Comparison of ENCODE assay signal across 8 mouse cellular contexts in the genomic region with DNA sequence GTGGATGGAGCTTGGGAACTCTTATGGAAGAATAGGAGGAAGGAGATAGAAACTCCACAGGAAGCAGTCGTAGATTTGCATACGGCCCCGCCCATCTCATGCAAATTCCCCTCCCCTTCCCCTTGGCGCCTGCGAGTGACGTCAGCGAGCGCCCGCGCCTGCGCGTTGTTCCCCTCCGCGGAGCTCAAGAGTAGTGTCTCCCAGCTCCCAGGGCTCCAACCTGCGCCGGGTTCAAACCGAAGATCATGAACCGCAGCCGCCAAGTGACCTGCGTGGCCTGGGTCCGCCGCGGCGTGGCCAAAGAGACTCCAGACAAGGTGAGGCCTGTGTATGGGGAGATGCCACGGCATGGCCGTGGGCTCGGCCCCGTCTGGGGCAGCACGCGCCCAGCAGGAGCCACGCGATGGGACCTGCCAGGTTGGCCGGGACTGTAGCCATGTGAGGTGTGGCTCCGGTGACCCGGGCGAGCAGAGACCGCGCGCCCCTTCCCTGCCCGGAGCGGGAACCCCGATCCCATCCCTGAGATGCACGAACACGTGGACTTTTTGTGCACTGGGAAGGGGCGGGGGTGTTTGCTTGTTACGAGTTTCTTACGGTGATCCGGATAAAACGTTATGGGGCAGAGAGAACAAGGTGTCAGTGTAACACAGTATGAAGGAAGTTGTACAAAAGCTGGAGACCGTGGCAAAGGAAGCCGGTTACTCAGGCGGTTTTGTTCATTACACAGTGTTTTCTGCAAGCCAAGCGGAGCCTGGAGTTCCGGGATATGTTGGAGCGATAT. TPM values are rescaled to one million over a fixed set of nuclear protein-coding genes. Genes with fewer than 3 reads are reported as not detected.
DNase-seq lines count a peak whose midpoint lies in the region; ATAC-seq lines count a peak whose summit lies in the region.

No protein-coding gene starts in this region.

- peak; percentile 94 for ATAC-seq in inflammation-experienced regulatory T-cells, adult 6 months
- peak; percentile 92 for ATAC-seq in megakaryocyte-erythroid progenitor cell, adult 5-6 weeks (replicated peaks; ENCODE audit: low FRiP score, low TSS enrichment, poor library complexity, severe bottlenecking)

- peak; percentile 93 to 98 for DNase-seq in adrenal gland, adult (ENCODE audit: inconsistent age in 2 of 2, low spot score in 1 of 2)
- peak; percentile 93 for DNase-seq in embryo, embryonic 10.5 days (ENCODE audit: low spot score)
- DNase-seq in gastrocnemius, postnatal 14 days, result peak; percentile 93
- peak; percentile 90 to 94 for DNase-seq in left cerebral cortex, postnatal 10 days (ENCODE audit: extremely low spot score in 1 of 2, low spot score in 2 of 2)
- DNase-seq in right cerebral cortex, postnatal 25 days, result peak; percentile 91
- peak; percentile 86 to 93 for DNase-seq in urinary bladder, postnatal 4 days (ENCODE audit: low spot score in 2 of 2)

- intact Hi-C loops in gastrocnemius, postnatal 14 days (cut with DNase I; ENCODE audit: low total_unique reads), result no loop called here
- intact Hi-C loops in left cerebral cortex, postnatal 10 days (cut with DNase I), result loop anchor here (5.0 kb wide), 1 partner anchor 195 kb away; no protein-coding TSS in a partner anchor

RNA-seq across cellular contexts. Expression of a gene that starts 42.6 kb away (rescaled TPM):
- total RNA-seq in gastrocnemius, postnatal 14 days (2021), result 10 to 100 TPM; 13.6 to 15.9 TPM
- polyA plus RNA-seq in inflammation-experienced regulatory T-cells, adult 6 months (2017; shearing (Covaris generic)), result 10 to 100 TPM; 40.3 to 46.4 (median 40.7) TPM
- total RNA-seq in left cerebral cortex, postnatal 10 days (2021), result 10 to 100 TPM; 20.0 to 20.6 TPM
- total RNA-seq in megakaryocyte-erythroid progenitor cell, adult 5-6 weeks (2014; fragmentation: Nextera tagmentation), result 44.4 and 55.2 TPM in 2 replicates
- total RNA-seq in megakaryocyte-erythroid progenitor cell, adult 5-6 weeks (2017), result 76.9 and 81.9 TPM in 2 replicates

RNA-seq across cellular contexts. Expression of a gene that starts 45.1 kb away (rescaled TPM):
- 10 to 100 TPM; 10.5 to 11.6 TPM for total RNA-seq in gastrocnemius, postnatal 14 days (2021)
- 1 to 10 TPM; 4.2 to 7.1 (median 6.1) TPM for polyA plus RNA-seq in inflammation-experienced regulatory T-cells, adult 6 months (2017; shearing (Covaris generic))
- 10 to 100 TPM; 33.8 to 38.8 TPM for total RNA-seq in left cerebral cortex, postnatal 10 days (2021)
- 21.1 and 23.3 TPM in 2 replicates for total RNA-seq in megakaryocyte-erythroid progenitor cell, adult 5-6 weeks (2014; fragmentation: Nextera tagmentation)
- 27.7 and 30.9 TPM in 2 replicates for total RNA-seq in megakaryocyte-erythroid progenitor cell, adult 5-6 weeks (2017)

RNA-seq across cellular contexts. Expression of a gene that starts 55.6 kb away (rescaled TPM):
- not detected for total RNA-seq in gastrocnemius, postnatal 14 days (2021)
- under 1 TPM in 2 of 3 experiments, not detected in 1; 0.29 to 0.39 TPM for polyA plus RNA-seq in inflammation-experienced regulatory T-cells, adult 6 months (2017; shearing (Covaris generic))
- under 1 TPM; 0.22 to 0.26 TPM for total RNA-seq in left cerebral cortex, postnatal 10 days (2021)
- total RNA-seq in megakaryocyte-erythroid progenitor cell, adult 5-6 weeks (2014; fragmentation: Nextera tagmentation), result not detected in 2 replicates
- total RNA-seq in megakaryocyte-erythroid progenitor cell, adult 5-6 weeks (2017), result not detected in 2 replicates

Comparison
In these comparisons a context has a peak if more than half of its experiments do, and no peak if none do; other contexts are left out.
1. Peak in every context shown above with its lines: DNase-seq and ATAC-seq.